Mouse (Mus musculus): ENCODE results near the gene Tjp1.

- TF ChIP-seq CTCF (conservative IDR thresholded peaks at IDR 0.05; ENCODE audit: low read length) (no peak), NANOG (IDR thresholded peaks at IDR 0.05; ENCODE audit: borderline replicate concordance, low read length) (no peak)
These were observed 43.3 kb downstream of the Tjp1 start for GRCm38 (mm10) chr7:65484170-65484778.
